Mouse (Mus musculus): ENCODE data around the gene Tspan7. TPM values are rescaled to one million over a fixed set of nuclear protein-coding genes. Genes with fewer than 3 reads are reported as not detected.

The Tspan7 gene
- polyA plus RNA-seq, 1 experiment, result 71.2 TPM

- WGBS, result 75% methylated on average over 3 of the region's 3 CpGs
- no peaks in the 10 kb centered on the region for H3K36me3 ChIP-seq (ENCODE audit: control insufficient read depth, insufficient read depth, low read length)
Observed at GRCm38 (mm10) chrX:10546840-10547239, 61.9 kb downstream of the Tspan7 start.

GRCm38 (mm10) chrX:10549708-10550107 is 64.8 kb downstream of the Tspan7 start:
- no peaks in the 10 kb centered on the region for H3K4me1 ChIP-seq (ENCODE audit: control insufficient read depth, insufficient read depth, insufficient read length, low read length)
- TF ChIP-seq CTCF (IDR thresholded peaks at IDR 0.05; ENCODE audit: extremely low read depth, insufficient read length, insufficient replicate concordance, low read depth, low read length) (no peak), POLR2A (IDR thresholded peaks at IDR 0.05; ENCODE audit: low read depth, low read length) (no peak)
- no peaks in the 10 kb centered on the region for H3K36me3 ChIP-seq (ENCODE audit: control insufficient read depth, insufficient read depth, low read length)
- H3K27ac ChIP-seq (ENCODE audit: insufficient read depth, low read depth, low read length), result no peak overlapping the region
- H3K4me3 ChIP-seq (ENCODE audit: low read depth, low read length), result no peak overlapping the region
- WGBS, result 88% methylated on average over 3 of the region's 3 CpGs
- no peaks in the 10 kb centered on the region for H3K27me3 ChIP-seq (ENCODE audit: control insufficient read depth, insufficient read depth, low read length)

More at GRCm38 (mm10) chrX:10546840-10547239, 61.9 kb downstream of the Tspan7 start:
- Histone ChIP-seq H3K4me3 (ENCODE audit: low read depth, low read length) (no peak overlapping the region), H3K27me3 (ENCODE audit: control insufficient read depth, insufficient read depth, low read length) (no peaks in the 10 kb centered on the region), H3K4me1 (ENCODE audit: control insufficient read depth, insufficient read depth, insufficient read length, low read length) (no peaks in the 10 kb centered on the region), H3K27ac (ENCODE audit: insufficient read depth, low read depth, low read length) (no peak overlapping the region)
- TF ChIP-seq CTCF (IDR thresholded peaks at IDR 0.05; ENCODE audit: extremely low read depth, insufficient read length, insufficient replicate concordance, low read depth, low read length) (no peak), POLR2A (IDR thresholded peaks at IDR 0.05; ENCODE audit: low read depth, low read length) (no peak)

DNA sequence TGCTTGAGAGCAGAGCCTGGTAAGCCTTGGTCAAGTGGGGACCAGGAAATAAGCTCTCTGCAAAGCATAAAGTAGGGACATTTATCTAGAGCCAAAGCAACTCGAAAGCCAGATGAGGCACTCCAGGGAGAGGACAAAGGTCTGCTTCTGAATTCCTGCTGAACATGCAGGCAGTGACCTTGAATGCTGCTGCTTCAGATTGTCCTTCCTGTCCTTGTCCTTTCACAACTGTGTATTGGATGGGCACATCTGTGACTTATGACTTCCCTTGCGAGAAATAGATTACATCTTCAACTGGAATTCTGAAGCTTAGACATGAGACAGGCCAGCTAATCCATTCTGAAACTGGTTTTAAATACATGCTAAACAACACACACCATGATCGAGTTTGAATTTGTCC is 71.9 kb downstream of the Tspan7 start:
- Histone ChIP-seq H3K4me1 (ENCODE audit: control insufficient read depth, insufficient read depth, insufficient read length, low read length) (peaks cover 4% of the 10 kb centered on the region; the same call in 1 of the 2 replicates), H3K4me3 (ENCODE audit: low read depth, low read length) (no peak overlapping the region), H3K36me3 (ENCODE audit: control insufficient read depth, insufficient read depth, low read length) (no peaks in the 10 kb centered on the region), H3K27me3 (ENCODE audit: control insufficient read depth, insufficient read depth, low read length) (no peaks in the 10 kb centered on the region), H3K27ac (ENCODE audit: insufficient read depth, low read depth, low read length) (no peak overlapping the region)
- WGBS, result 61% methylated on average over 3 of the region's 3 CpGs
- TF ChIP-seq POLR2A (IDR thresholded peaks at IDR 0.05; ENCODE audit: low read depth, low read length) (no peak), CTCF (IDR thresholded peaks at IDR 0.05; ENCODE audit: extremely low read depth, insufficient read length, insufficient replicate concordance, low read depth, low read length) (no peak)

DNA sequence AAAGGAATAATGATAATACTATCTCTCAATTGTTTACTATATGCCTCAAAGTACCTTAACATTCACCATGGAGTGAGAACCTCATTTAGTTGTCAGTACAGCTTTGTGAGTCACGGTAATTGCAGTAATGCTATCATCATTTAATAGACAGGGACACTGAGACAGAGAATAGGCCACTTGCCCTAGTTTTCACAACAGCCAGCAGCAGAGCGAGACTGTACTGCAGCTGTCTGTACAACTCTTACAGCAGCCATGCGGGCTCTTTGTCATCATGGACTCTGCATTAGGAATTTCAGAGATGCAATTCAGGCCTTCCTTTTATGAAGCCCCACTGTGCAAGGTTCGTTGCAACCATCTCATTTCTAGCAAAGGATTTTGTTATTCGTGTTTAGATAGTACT is 72.6 kb downstream of the Tspan7 start:
- Histone ChIP-seq H3K4me1 (ENCODE audit: control insufficient read depth, insufficient read depth, insufficient read length, low read length) (peaks cover 4% of the 10 kb centered on the region; the same call in 1 of the 2 replicates), H3K4me3 (ENCODE audit: low read depth, low read length) (no peak overlapping the region), H3K27me3 (ENCODE audit: control insufficient read depth, insufficient read depth, low read length) (no peaks in the 10 kb centered on the region), H3K36me3 (ENCODE audit: control insufficient read depth, insufficient read depth, low read length) (no peaks in the 10 kb centered on the region), H3K27ac (ENCODE audit: insufficient read depth, low read depth, low read length) (no peak overlapping the region)
- TF ChIP-seq CTCF (IDR thresholded peaks at IDR 0.05; ENCODE audit: extremely low read depth, insufficient read length, insufficient replicate concordance, low read depth, low read length) (no peak), POLR2A (IDR thresholded peaks at IDR 0.05; ENCODE audit: low read depth, low read length) (no peak)
- 81% methylated on average over 5 of the region's 5 CpGs for WGBS

DNA sequence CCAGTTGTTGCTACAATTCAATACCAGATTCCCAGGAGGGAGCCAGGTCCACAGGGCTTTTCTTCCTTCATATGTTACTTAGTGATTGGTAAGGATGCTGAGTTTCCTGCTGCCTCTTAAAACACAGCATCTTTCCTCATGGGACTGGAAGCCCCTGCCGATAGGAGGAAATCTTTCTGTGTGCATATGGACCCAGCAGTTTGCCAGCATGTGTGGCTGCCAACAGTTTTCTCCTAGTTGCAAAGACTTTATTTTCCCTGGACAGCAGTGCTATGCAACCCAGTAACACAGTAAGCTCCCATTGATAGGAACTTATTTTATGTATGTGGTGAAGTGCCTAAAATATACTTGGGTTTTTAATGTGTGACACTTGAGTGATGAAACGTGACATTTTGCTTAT is 73.7 kb downstream of the Tspan7 start:
- Histone ChIP-seq H3K27me3 (ENCODE audit: control insufficient read depth, insufficient read depth, low read length) (no peaks in the 10 kb centered on the region), H3K36me3 (ENCODE audit: control insufficient read depth, insufficient read depth, low read length) (no peaks in the 10 kb centered on the region), H3K27ac (ENCODE audit: insufficient read depth, low read depth, low read length) (no peak overlapping the region), H3K4me3 (ENCODE audit: low read depth, low read length) (no peak overlapping the region), H3K4me1 (ENCODE audit: control insufficient read depth, insufficient read depth, insufficient read length, low read length) (peaks cover 4% of the 10 kb centered on the region; the same call in 1 of the 2 replicates)
- no peak for TF ChIP-seq CTCF (IDR thresholded peaks at IDR 0.05; ENCODE audit: extremely low read depth, insufficient read length, insufficient replicate concordance, low read depth, low read length)
- TF ChIP-seq POLR2A (IDR thresholded peaks at IDR 0.05; ENCODE audit: low read depth, low read length), result no peak
- 85% methylated on average over 2 of the region's 2 CpGs for WGBS

- no peaks in the 10 kb centered on the region for H3K36me3 ChIP-seq (ENCODE audit: control insufficient read depth, insufficient read depth, low read length)
- 84% methylated on average over 3 of the region's 3 CpGs for WGBS
- TF ChIP-seq POLR2A (IDR thresholded peaks at IDR 0.05; ENCODE audit: low read depth, low read length) (no peak), CTCF (IDR thresholded peaks at IDR 0.05; ENCODE audit: extremely low read depth, insufficient read length, insufficient replicate concordance, low read depth, low read length) (no peak)
- H3K27me3 ChIP-seq (ENCODE audit: control insufficient read depth, insufficient read depth, low read length), result no peaks in the 10 kb centered on the region
- H3K4me1 ChIP-seq (ENCODE audit: control insufficient read depth, insufficient read depth, insufficient read length, low read length), result no peaks in the 10 kb centered on the region
- no peak overlapping the region for H3K4me3 ChIP-seq (ENCODE audit: low read depth, low read length)
- no peak overlapping the region for H3K27ac ChIP-seq (ENCODE audit: insufficient read depth, low read depth, low read length)
Observed at GRCm38 (mm10) chrX:10565811-10566210, 80.9 kb downstream of the Tspan7 start.

- H3K4me1 ChIP-seq (ENCODE audit: control insufficient read depth, insufficient read depth, insufficient read length, low read length), result peaks cover 2% of the 10 kb centered on the region; the same call in 1 of the 2 replicates
- no peak overlapping the region for H3K27ac ChIP-seq (ENCODE audit: insufficient read depth, low read depth, low read length)
- whole genome bisulfite sequencing, result 19% methylated on average over 3 of the region's 3 CpGs
Observed at GRCm38 (mm10) chrX:10574523-10574922, 89.6 kb downstream of the Tspan7 start.

More at GRCm38 (mm10) chrX:10574523-10574922, 89.6 kb downstream of the Tspan7 start:
- Histone ChIP-seq H3K27me3 (ENCODE audit: control insufficient read depth, insufficient read depth, low read length) (no peaks in the 10 kb centered on the region), H3K4me3 (ENCODE audit: low read depth, low read length) (no peak overlapping the region), H3K36me3 (ENCODE audit: control insufficient read depth, insufficient read depth, low read length) (0 out of 2 replicates have a peak, but pooled peaks cover under 1% of the 10 kb centered on the region)
- TF ChIP-seq CTCF (IDR thresholded peaks at IDR 0.05; ENCODE audit: extremely low read depth, insufficient read length, insufficient replicate concordance, low read depth, low read length), result no peak
- no peak for TF ChIP-seq POLR2A (IDR thresholded peaks at IDR 0.05; ENCODE audit: low read depth, low read length)
